Mouse (Mus musculus): ENCODE measurements at regions not wholly inside any gene's neighbourhood (a gene's known extent, or its start where the extent isn't known, plus 50 kb on each side); places are given as distances from the start of the nearest gene placed in this dataset.

DNA sequence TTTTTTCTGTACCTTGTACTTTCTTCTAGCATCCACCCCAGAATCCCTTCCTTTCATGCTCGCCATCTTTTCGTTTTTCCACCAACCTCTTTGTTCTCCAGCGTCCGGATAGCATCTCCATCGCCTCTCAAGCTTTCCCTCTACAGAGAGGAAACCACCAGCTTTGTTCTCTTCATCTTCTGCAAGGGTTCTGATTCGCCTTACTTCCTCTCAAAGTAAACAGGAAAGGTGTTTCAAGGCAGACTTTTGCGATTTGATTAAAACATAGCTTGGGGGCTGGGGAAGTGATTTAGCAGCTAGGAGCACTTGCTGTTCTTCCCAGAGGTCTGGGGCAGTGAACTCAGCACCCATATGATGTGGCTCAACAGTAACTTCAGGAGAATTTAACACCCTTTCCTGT is 71.4 kb downstream of the Emp1 start:
- WGBS = 78% methylated on average over 7 of the region's 7 CpGs
- Histone ChIP-seq H3K27me3 (replicated peaks; ENCODE audit: control insufficient read depth, insufficient read depth, low read length) (no peaks in the 10 kb centered on the region), H3K4me2 (ENCODE audit: low read length) (no peak overlapping the region), H3K9me3 (ENCODE audit: control insufficient read depth, low read length) (peaks cover 4% of the 10 kb centered on the region; the same call in 1 of the 2 replicates), H3K4me1 (replicated peaks; ENCODE audit: control insufficient read depth, insufficient read depth, low read length) (no peaks in the 10 kb centered on the region), H3K9ac (ENCODE audit: low read length) (no peak overlapping the region), H3K4me3 (ENCODE audit: low read depth, low read length) (no peak overlapping the region), H3K27ac (ENCODE audit: low read depth) (no peak overlapping the region), H3K36me3 (ENCODE audit: control insufficient read depth, insufficient read depth, low read length) (no peaks in the 10 kb centered on the region)
- DNase-seq (ENCODE audit: low spot score) (no peak), ATAC-seq (replicated peaks; ENCODE audit: low FRiP score, low TSS enrichment, low read depth) (no peak)

GRCm38 (mm10) chr6:135436315-135436714 is 74.0 kb downstream of the Emp1 start:
- H3K4me3 ChIP-seq (ENCODE audit: low read depth, low read length) = no peak overlapping the region
- no peaks in the 10 kb centered on the region for H3K4me1 ChIP-seq (replicated peaks; ENCODE audit: control insufficient read depth, insufficient read depth, low read length)
- H3K27me3 ChIP-seq (replicated peaks; ENCODE audit: control insufficient read depth, insufficient read depth, low read length) = no peaks in the 10 kb centered on the region
- no peak overlapping the region for H3K9ac ChIP-seq (ENCODE audit: low read length)
- WGBS = 70% methylated on average over 4 of the region's 4 CpGs
- DNase-seq (ENCODE audit: low spot score) = no peak
- ATAC-seq (replicated peaks; ENCODE audit: low FRiP score, low TSS enrichment, low read depth) = no peak
- H3K36me3 ChIP-seq (ENCODE audit: control insufficient read depth, insufficient read depth, low read length) = no peaks in the 10 kb centered on the region
- H3K27ac ChIP-seq (ENCODE audit: low read depth) = no peak overlapping the region
- H3K4me2 ChIP-seq (ENCODE audit: low read length) = no peak overlapping the region
- peaks cover 4% of the 10 kb centered on the region; the same call in 1 of the 2 replicates for H3K9me3 ChIP-seq (ENCODE audit: control insufficient read depth, low read length)

DNA sequence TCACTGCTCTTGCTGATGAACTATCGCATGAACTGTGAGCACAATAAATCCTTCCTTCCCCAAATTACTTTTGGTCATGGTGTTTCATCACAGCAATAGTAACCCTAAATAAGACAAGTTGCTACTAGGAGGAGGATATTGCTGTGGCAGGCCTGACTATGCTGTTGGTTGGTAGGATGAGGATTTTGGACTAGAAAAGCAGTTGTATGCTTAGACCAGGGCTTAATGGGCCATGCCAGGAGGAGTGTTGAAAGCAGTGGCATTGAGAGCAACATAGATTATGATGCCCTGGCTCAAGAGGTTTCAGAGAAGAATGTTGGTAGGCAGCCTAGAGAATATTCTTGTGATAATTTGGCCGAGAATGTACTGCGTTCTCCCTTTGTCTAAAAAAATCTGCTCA is 75.9 kb downstream of the Emp1 start:
- 95% methylated on average over 3 of the region's 3 CpGs for WGBS
- no peak overlapping the region for H3K4me3 ChIP-seq (ENCODE audit: low read depth, low read length)

DNA sequence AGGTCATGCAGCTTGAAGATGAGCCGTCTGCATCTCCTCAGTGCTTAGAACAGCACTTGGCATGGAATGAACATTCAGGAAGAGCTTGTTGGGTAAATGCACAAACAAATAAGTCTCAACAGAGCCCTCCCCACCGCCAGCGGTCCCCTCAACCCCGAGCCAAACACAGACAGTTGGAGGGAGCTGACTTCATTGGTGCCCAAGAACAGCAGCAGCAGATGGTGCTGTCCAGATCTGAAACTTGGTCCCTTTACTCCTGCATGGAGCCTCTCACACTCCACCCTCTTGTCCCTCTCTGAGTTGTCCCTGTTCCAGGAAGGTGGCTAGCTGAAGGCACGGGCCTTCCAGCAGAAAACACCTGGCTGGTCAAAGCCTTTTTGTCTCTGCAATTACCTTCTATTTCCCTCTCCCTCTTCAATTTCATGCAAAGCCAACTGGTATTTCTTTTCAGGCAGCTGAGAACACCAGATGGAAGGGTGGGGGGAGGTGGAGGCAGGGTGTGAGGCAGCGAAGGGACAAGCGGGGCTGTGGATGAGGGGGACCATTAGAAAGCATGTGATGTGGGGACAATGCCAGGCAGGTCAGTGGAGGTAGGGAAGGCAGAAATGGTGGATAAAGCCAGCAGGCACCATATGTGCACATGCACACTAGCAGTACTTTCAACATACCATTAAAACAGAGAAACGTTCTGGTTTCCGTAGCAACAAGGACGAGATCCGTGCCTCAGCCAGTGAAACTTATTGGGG is 79.0 kb downstream of the Emp1 start:
- Histone ChIP-seq H3K36me3 (ENCODE audit: control insufficient read depth, insufficient read depth, low read length) (no peaks in the 10 kb centered on the region), H3K4me2 (ENCODE audit: low read length) (no peak overlapping the region), H3K27me3 (replicated peaks; ENCODE audit: control insufficient read depth, insufficient read depth, low read length) (no peaks in the 10 kb centered on the region), H3K4me3 (ENCODE audit: low read depth, low read length) (no peak overlapping the region), H3K27ac (ENCODE audit: low read depth) (no peak overlapping the region), H3K4me1 (replicated peaks; ENCODE audit: control insufficient read depth, insufficient read depth, low read length) (no peaks in the 10 kb centered on the region; the same call in 1 of the 2 replicates), H3K9me3 (ENCODE audit: control insufficient read depth, low read length) (peaks cover 4% of the 10 kb centered on the region; the same call in 1 of the 2 replicates), H3K9ac (ENCODE audit: low read length) (no peak overlapping the region)
- DNase-seq (ENCODE audit: low spot score) = no peak
- ATAC-seq (replicated peaks; ENCODE audit: low FRiP score, low TSS enrichment, low read depth) = no peak
- WGBS = 67% methylated on average over 11 of the region's 11 CpGs

More for the DNA sequence above, 75.9 kb downstream of the Emp1 start:
- no peak overlapping the region for H3K9ac ChIP-seq (ENCODE audit: low read length)
- no peak overlapping the region for H3K4me2 ChIP-seq (ENCODE audit: low read length)
- no peaks in the 10 kb centered on the region for H3K36me3 ChIP-seq (ENCODE audit: control insufficient read depth, insufficient read depth, low read length)
- ATAC-seq (replicated peaks; ENCODE audit: low FRiP score, low TSS enrichment, low read depth) = no peak
- DNase-seq (ENCODE audit: low spot score) = no peak
- H3K4me1 ChIP-seq (replicated peaks; ENCODE audit: control insufficient read depth, insufficient read depth, low read length) = no peaks in the 10 kb centered on the region
- no peaks in the 10 kb centered on the region for H3K27me3 ChIP-seq (replicated peaks; ENCODE audit: control insufficient read depth, insufficient read depth, low read length)
- H3K27ac ChIP-seq (ENCODE audit: low read depth) = no peak overlapping the region
- H3K9me3 ChIP-seq (ENCODE audit: control insufficient read depth, low read length) = peaks cover 4% of the 10 kb centered on the region; the same call in 1 of the 2 replicates

DNA sequence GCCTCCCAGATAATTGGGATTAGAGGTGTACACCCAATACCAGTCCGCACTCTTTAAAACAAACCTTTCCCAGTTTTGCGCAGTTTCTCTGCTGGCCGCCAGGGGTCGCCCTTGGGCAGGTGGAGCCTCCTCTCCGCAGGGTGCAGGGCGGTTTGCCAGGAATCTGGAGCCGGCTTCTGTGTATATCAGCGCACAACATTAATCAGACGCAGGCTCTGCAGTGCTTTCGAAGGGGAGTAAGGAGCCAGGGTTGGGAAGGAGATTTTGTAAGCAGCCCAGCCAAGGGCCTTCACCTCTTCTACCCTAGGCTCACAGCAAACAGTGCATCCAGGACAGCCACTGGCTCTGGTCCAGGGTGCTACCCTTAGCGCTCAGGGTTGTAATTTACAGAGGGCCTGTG is 82.3 kb downstream of the Emp1 start:
- Histone ChIP-seq H3K4me2 (ENCODE audit: low read length) (peak overlapping the region; percentile 20; the same call in 1 of the 2 replicates), H3K27me3 (replicated peaks; ENCODE audit: control insufficient read depth, insufficient read depth, low read length) (no peaks in the 10 kb centered on the region), H3K36me3 (ENCODE audit: control insufficient read depth, insufficient read depth, low read length) (no peaks in the 10 kb centered on the region), H3K9me3 (ENCODE audit: control insufficient read depth, low read length) (no peaks in the 10 kb centered on the region), H3K4me3 (ENCODE audit: low read depth, low read length) (no peak overlapping the region), H3K9ac (ENCODE audit: low read length) (no peak overlapping the region), H3K27ac (ENCODE audit: low read depth) (peak overlapping the region; percentile 4; the same call in 1 of the 2 replicates), H3K4me1 (replicated peaks; ENCODE audit: control insufficient read depth, insufficient read depth, low read length) (no peaks in the 10 kb centered on the region; the same call in 1 of the 2 replicates)
- DNase-seq (ENCODE audit: low spot score) (peak; percentile 93), ATAC-seq (replicated peaks; ENCODE audit: low FRiP score, low TSS enrichment, low read depth) (peak; percentile 93)
- WGBS = 2% methylated on average over 11 of the region's 11 CpGs

DNA sequence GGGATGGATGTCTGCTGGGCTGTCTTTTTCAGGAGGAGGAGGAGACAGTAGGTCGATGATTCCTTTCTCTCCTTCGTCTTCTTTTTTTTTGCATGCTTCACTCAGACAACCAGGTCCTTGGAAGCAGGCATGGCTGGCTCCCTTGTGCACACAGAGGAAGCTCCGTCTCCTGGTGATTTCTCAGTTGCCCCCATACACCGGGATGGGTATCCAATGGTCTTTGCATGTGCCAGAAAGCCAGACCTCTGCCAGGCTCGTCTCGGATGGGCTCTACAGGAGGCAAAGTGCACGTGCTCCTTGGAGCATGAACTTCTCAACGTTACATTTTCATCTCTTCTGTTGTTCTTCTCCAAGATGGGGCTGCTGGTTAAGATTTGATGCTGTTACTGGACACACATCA is 82.7 kb downstream of the Emp1 start:
- H3K27ac ChIP-seq (ENCODE audit: low read depth) = peak overlapping the region; percentile 4; the same call in 1 of the 2 replicates
- H3K36me3 ChIP-seq (ENCODE audit: control insufficient read depth, insufficient read depth, low read length) = no peaks in the 10 kb centered on the region
- no peaks in the 10 kb centered on the region for H3K27me3 ChIP-seq (replicated peaks; ENCODE audit: control insufficient read depth, insufficient read depth, low read length)
- H3K9ac ChIP-seq (ENCODE audit: low read length) = no peak overlapping the region
- no peaks in the 10 kb centered on the region for H3K9me3 ChIP-seq (ENCODE audit: control insufficient read depth, low read length)
- peak overlapping the region; percentile 20; the same call in 1 of the 2 replicates for H3K4me2 ChIP-seq (ENCODE audit: low read length)
- 27% methylated on average over 8 of the region's 8 CpGs for WGBS
- no peak overlapping the region for H3K4me3 ChIP-seq (ENCODE audit: low read depth, low read length)
- DNase-seq (ENCODE audit: low spot score) (no peak), ATAC-seq (replicated peaks; ENCODE audit: low FRiP score, low TSS enrichment, low read depth) (peak; percentile 12; the same call in 1 of the 2 replicates)
- H3K4me1 ChIP-seq (replicated peaks; ENCODE audit: control insufficient read depth, insufficient read depth, low read length) = no peaks in the 10 kb centered on the region; the same call in 1 of the 2 replicates

DNA sequence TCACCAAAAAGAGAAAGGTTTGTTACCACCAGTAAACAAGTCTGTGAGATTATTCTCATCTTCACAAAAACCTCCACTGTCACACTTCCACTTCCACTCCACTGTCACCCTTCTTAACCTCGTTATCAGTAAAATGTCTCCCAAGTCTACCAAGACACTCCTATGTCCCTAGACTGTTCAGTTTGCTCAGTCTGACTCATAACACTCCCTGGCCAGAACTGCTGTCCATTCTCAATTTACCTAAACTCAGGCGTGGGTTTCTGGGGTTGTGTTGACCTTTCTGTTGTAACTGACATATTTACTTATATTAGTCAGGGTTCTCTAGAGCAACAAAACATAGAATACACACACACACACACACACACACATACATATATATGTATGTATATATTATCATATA is 85.5 kb downstream of the Emp1 start:
- DNase-seq (ENCODE audit: low spot score) (no peak), ATAC-seq (replicated peaks; ENCODE audit: low FRiP score, low TSS enrichment, low read depth) (no peak)
- H3K36me3 ChIP-seq (ENCODE audit: control insufficient read depth, insufficient read depth, low read length) = no peaks in the 10 kb centered on the region
- H3K9me3 ChIP-seq (ENCODE audit: control insufficient read depth, low read length) = no peaks in the 10 kb centered on the region
- no peaks in the 10 kb centered on the region; the same call in 1 of the 2 replicates for H3K4me1 ChIP-seq (replicated peaks; ENCODE audit: control insufficient read depth, insufficient read depth, low read length)
- no peak overlapping the region for H3K9ac ChIP-seq (ENCODE audit: low read length)
- H3K27me3 ChIP-seq (replicated peaks; ENCODE audit: control insufficient read depth, insufficient read depth, low read length) = no peaks in the 10 kb centered on the region
- WGBS = 65% methylated on average over 2 of the region's 2 CpGs
- H3K4me3 ChIP-seq (ENCODE audit: low read depth, low read length) = no peak overlapping the region
- H3K4me2 ChIP-seq (ENCODE audit: low read length) = no peak overlapping the region
- no peak overlapping the region for H3K27ac ChIP-seq (ENCODE audit: low read depth)

- Histone ChIP-seq H3K9me3 (ENCODE audit: control insufficient read depth, low read length) (no peaks in the 10 kb centered on the region), H3K4me1 (replicated peaks; ENCODE audit: control insufficient read depth, insufficient read depth, low read length) (no peaks in the 10 kb centered on the region; the same call in 1 of the 2 replicates), H3K27me3 (replicated peaks; ENCODE audit: control insufficient read depth, insufficient read depth, low read length) (no peaks in the 10 kb centered on the region), H3K36me3 (ENCODE audit: control insufficient read depth, insufficient read depth, low read length) (no peaks in the 10 kb centered on the region), H3K27ac (ENCODE audit: low read depth) (no peak overlapping the region), H3K4me2 (ENCODE audit: low read length) (no peak overlapping the region), H3K4me3 (ENCODE audit: low read depth, low read length) (no peak overlapping the region), H3K9ac (ENCODE audit: low read length) (no peak overlapping the region)
- WGBS = 71% methylated on average over 5 of the region's 5 CpGs
- DNase-seq (ENCODE audit: low spot score) = no peak
- no peak for ATAC-seq (replicated peaks; ENCODE audit: low FRiP score, low TSS enrichment, low read depth)
These were observed 86.9 kb downstream of the Emp1 start for GRCm38 (mm10) chr6:135449228-135449627.

DNA sequence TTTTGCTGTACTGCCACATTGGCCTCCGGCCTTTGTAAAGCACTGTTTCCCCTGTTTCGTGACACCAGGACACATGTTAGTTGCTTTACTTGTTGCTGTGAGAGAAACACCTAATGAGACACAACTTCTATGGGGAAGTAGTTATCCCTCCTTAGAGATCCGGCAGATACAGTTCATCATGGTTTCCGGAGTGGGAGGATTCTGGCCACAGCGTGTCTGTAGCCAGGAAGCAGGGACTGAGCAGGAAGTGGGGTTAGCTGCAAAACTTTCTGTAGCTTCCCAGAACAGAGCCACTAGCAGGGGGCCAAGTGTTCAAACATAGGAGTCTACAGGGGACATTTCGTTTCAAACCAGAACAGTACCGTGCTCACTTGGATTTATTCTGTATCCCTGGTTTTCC is 88.2 kb downstream of the Emp1 start:
- WGBS = 81% methylated on average over 7 of the region's 7 CpGs
- Histone ChIP-seq H3K4me1 (replicated peaks; ENCODE audit: control insufficient read depth, insufficient read depth, low read length) (no peaks in the 10 kb centered on the region), H3K9me3 (ENCODE audit: control insufficient read depth, low read length) (no peaks in the 10 kb centered on the region), H3K36me3 (ENCODE audit: control insufficient read depth, insufficient read depth, low read length) (no peaks in the 10 kb centered on the region), H3K4me2 (ENCODE audit: low read length) (no peak overlapping the region), H3K4me3 (ENCODE audit: low read depth, low read length) (no peak overlapping the region), H3K27ac (ENCODE audit: low read depth) (no peak overlapping the region), H3K27me3 (replicated peaks; ENCODE audit: control insufficient read depth, insufficient read depth, low read length) (no peaks in the 10 kb centered on the region), H3K9ac (ENCODE audit: low read length) (no peak overlapping the region)
- no peak for DNase-seq (ENCODE audit: low spot score)
- no peak for ATAC-seq (replicated peaks; ENCODE audit: low FRiP score, low TSS enrichment, low read depth)
